Mouse (Mus musculus): ENCODE results near the gene 4930449I24Rik. TPM values are rescaled to one million over a fixed set of nuclear protein-coding genes. Genes with fewer than 3 reads are reported as not detected.
"Not testable (repeated sequence)": the region's sequence is repeated elsewhere in the genome, so short reads cannot be mapped to it uniquely, and the experiment has no call there.

The 4930449I24Rik gene
- not detected in 2 replicates for polyA plus RNA-seq (2016; fragmentation: Nextera tagmentation; extraction: Ambion mirVana)

- not testable (repeated sequence) for H3K27ac ChIP-seq (ENCODE audit: poor library complexity, severe bottlenecking); H3K9ac ChIP-seq; ATAC-seq (ENCODE audit: insufficient number of reproducible peaks, low FRiP score); H3K9me3 ChIP-seq (replicated peaks); H3K36me3 ChIP-seq; H3K4me2 ChIP-seq; H3K27me3 ChIP-seq (replicated peaks); H3K4me1 ChIP-seq (replicated peaks); H3K4me3 ChIP-seq
- WGBS, result no CpG with 5 or more reads among the region's 5 CpGs
These were observed at the start of gene 4930449I24Rik for GRCm38 (mm10) chr5:146502099-146502498. Gene 4930449I24Rik, plus strand, starts transcription at chr5:146502399.

GRCm38 (mm10) chr5:146453556-146453955 lies 48.6 kb upstream of the 4930449I24Rik start:
- Histone ChIP-seq H3K4me1 (replicated peaks) (no peaks in the 10 kb centered on the region), H3K27me3 (replicated peaks) (no peaks in the 10 kb centered on the region), H3K36me3 (no peaks in the 10 kb centered on the region), H3K4me2 (no peak overlapping the region), H3K9ac (no peak overlapping the region), H3K4me3 (no peak overlapping the region), H3K9me3 (replicated peaks) (no peaks in the 10 kb centered on the region), H3K27ac (ENCODE audit: poor library complexity, severe bottlenecking) (no peak overlapping the region)
- WGBS, result 84% methylated on average over 6 of the region's 6 CpGs
- no peak for ATAC-seq (ENCODE audit: insufficient number of reproducible peaks, low FRiP score)

GRCm38 (mm10) chr5:146461612-146462011 lies 40.6 kb upstream of the 4930449I24Rik start:
- no peaks in the 10 kb centered on the region for H3K4me1 ChIP-seq (replicated peaks)
- no peak overlapping the region for H3K27ac ChIP-seq (ENCODE audit: poor library complexity, severe bottlenecking)
- WGBS, result 76% methylated on average over 8 of the region's 8 CpGs
- no peak overlapping the region for H3K4me2 ChIP-seq
- no peak overlapping the region for H3K9ac ChIP-seq
- no peaks in the 10 kb centered on the region for H3K9me3 ChIP-seq (replicated peaks)
- ATAC-seq (ENCODE audit: insufficient number of reproducible peaks, low FRiP score), result no peak
- H3K36me3 ChIP-seq, result no peaks in the 10 kb centered on the region
- no peaks in the 10 kb centered on the region for H3K27me3 ChIP-seq (replicated peaks)
- H3K4me3 ChIP-seq, result no peak overlapping the region

- H3K9ac ChIP-seq, result no peak overlapping the region
- ATAC-seq (ENCODE audit: insufficient number of reproducible peaks, low FRiP score), result no peak
- no peak overlapping the region for H3K27ac ChIP-seq (ENCODE audit: poor library complexity, severe bottlenecking)
- no peaks in the 10 kb centered on the region for H3K27me3 ChIP-seq (replicated peaks)
- no peaks in the 10 kb centered on the region for H3K9me3 ChIP-seq (replicated peaks)
- H3K4me2 ChIP-seq, result no peak overlapping the region
- WGBS, result 89% methylated on average over 19 of the region's 19 CpGs
- no peaks in the 10 kb centered on the region for H3K4me1 ChIP-seq (replicated peaks)
- no peak overlapping the region for H3K4me3 ChIP-seq
- H3K36me3 ChIP-seq, result no peaks in the 10 kb centered on the region
These were observed 35.5 kb upstream of the 4930449I24Rik start for GRCm38 (mm10) chr5:146466663-146467062.

- Histone ChIP-seq H3K27ac (ENCODE audit: poor library complexity, severe bottlenecking) (no peak overlapping the region), H3K9me3 (replicated peaks) (no peaks in the 10 kb centered on the region), H3K4me2 (no peak overlapping the region), H3K9ac (no peak overlapping the region), H3K36me3 (no peaks in the 10 kb centered on the region), H3K27me3 (replicated peaks) (0 out of 2 replicates have a peak, but pooled peaks cover 4% of the 10 kb centered on the region), H3K4me3 (no peak overlapping the region), H3K4me1 (replicated peaks) (no peaks in the 10 kb centered on the region)
- no peak for ATAC-seq (ENCODE audit: insufficient number of reproducible peaks, low FRiP score)
- WGBS, result 88% methylated on average over 9 of the region's 9 CpGs
These were observed 33.9 kb upstream of the 4930449I24Rik start for GRCm38 (mm10) chr5:146468311-146468710.

GRCm38 (mm10) chr5:146470821-146471220 lies 31.4 kb upstream of the 4930449I24Rik start:
- H3K27ac ChIP-seq (ENCODE audit: poor library complexity, severe bottlenecking), result no peak overlapping the region
- WGBS, result 86% methylated on average over 9 of the region's 9 CpGs
- no peak for ATAC-seq (ENCODE audit: insufficient number of reproducible peaks, low FRiP score)
- H3K4me3 ChIP-seq, result no peak overlapping the region
- no peaks in the 10 kb centered on the region for H3K36me3 ChIP-seq
- H3K4me1 ChIP-seq (replicated peaks), result no peaks in the 10 kb centered on the region
- H3K9me3 ChIP-seq (replicated peaks), result no peaks in the 10 kb centered on the region
- H3K9ac ChIP-seq, result no peak overlapping the region
- H3K27me3 ChIP-seq (replicated peaks), result 0 out of 2 replicates have a peak, but pooled peaks cover 4% of the 10 kb centered on the region
- no peak overlapping the region for H3K4me2 ChIP-seq

- no peak for ATAC-seq (ENCODE audit: insufficient number of reproducible peaks, low FRiP score)
- no peak overlapping the region for H3K4me2 ChIP-seq
- 75% methylated on average over 5 of the region's 5 CpGs for WGBS
These were observed 30.9 kb upstream of the 4930449I24Rik start for GRCm38 (mm10) chr5:146471311-146471710.

GRCm38 (mm10) chr5:146471821-146472220 lies 30.4 kb upstream of the 4930449I24Rik start:
- Histone ChIP-seq H3K27me3 (replicated peaks) (0 out of 2 replicates have a peak, but pooled peaks cover 4% of the 10 kb centered on the region), H3K4me3 (no peak overlapping the region), H3K4me2 (no peak overlapping the region), H3K4me1 (replicated peaks) (no peaks in the 10 kb centered on the region), H3K9ac (no peak overlapping the region), H3K36me3 (no peaks in the 10 kb centered on the region), H3K9me3 (replicated peaks) (no peaks in the 10 kb centered on the region), H3K27ac (ENCODE audit: poor library complexity, severe bottlenecking) (no peak overlapping the region)
- ATAC-seq (ENCODE audit: insufficient number of reproducible peaks, low FRiP score), result no peak
- WGBS, result 82% methylated on average over 12 of the region's 12 CpGs

More at GRCm38 (mm10) chr5:146471311-146471710, 30.9 kb upstream of the 4930449I24Rik start:
- H3K27me3 ChIP-seq (replicated peaks), result 0 out of 2 replicates have a peak, but pooled peaks cover 4% of the 10 kb centered on the region
- H3K4me3 ChIP-seq, result no peak overlapping the region
- no peak overlapping the region for H3K9ac ChIP-seq
- no peaks in the 10 kb centered on the region for H3K4me1 ChIP-seq (replicated peaks)
- no peaks in the 10 kb centered on the region for H3K9me3 ChIP-seq (replicated peaks)
- no peaks in the 10 kb centered on the region for H3K36me3 ChIP-seq
- no peak overlapping the region for H3K27ac ChIP-seq (ENCODE audit: poor library complexity, severe bottlenecking)

- H3K9me3 ChIP-seq (replicated peaks); H3K4me2 ChIP-seq; H3K27ac ChIP-seq (ENCODE audit: poor library complexity, severe bottlenecking); H3K9ac ChIP-seq; H3K27me3 ChIP-seq (replicated peaks); H3K4me3 ChIP-seq; H3K36me3 ChIP-seq; ATAC-seq (ENCODE audit: insufficient number of reproducible peaks, low FRiP score); H3K4me1 ChIP-seq (replicated peaks): not testable (repeated sequence)
- 6% methylated on average over 4 of the region's 4 CpGs for WGBS
These were observed 22.6 kb upstream of the 4930449I24Rik start for GRCm38 (mm10) chr5:146479564-146479963.

GRCm38 (mm10) chr5:146481665-146482064 lies 20.5 kb upstream of the 4930449I24Rik start, which contains the start of gene Gm6408:
Gene Gm6408, plus strand, starts transcription at chr5:146481965.
- H3K4me1 ChIP-seq (replicated peaks), result not testable (repeated sequence)
- 66% methylated on average over 3 of the region's 3 CpGs for WGBS

GRCm38 (mm10) chr5:146488959-146489358 lies 13.2 kb upstream of the 4930449I24Rik start:
- H3K9me3 ChIP-seq (replicated peaks); H3K9ac ChIP-seq; H3K36me3 ChIP-seq; H3K4me3 ChIP-seq; H3K4me1 ChIP-seq (replicated peaks); H3K4me2 ChIP-seq; H3K27me3 ChIP-seq (replicated peaks); ATAC-seq (ENCODE audit: insufficient number of reproducible peaks, low FRiP score); H3K27ac ChIP-seq (ENCODE audit: poor library complexity, severe bottlenecking): not testable (repeated sequence)
- WGBS, result 5% methylated on average over 3 of the region's 4 CpGs

More at GRCm38 (mm10) chr5:146481665-146482064, 20.5 kb upstream of the 4930449I24Rik start, which contains the start of gene Gm6408:
- H3K9ac ChIP-seq; H3K9me3 ChIP-seq (replicated peaks); H3K27me3 ChIP-seq (replicated peaks); H3K4me2 ChIP-seq; H3K4me3 ChIP-seq; H3K36me3 ChIP-seq; ATAC-seq (ENCODE audit: insufficient number of reproducible peaks, low FRiP score); H3K27ac ChIP-seq (ENCODE audit: poor library complexity, severe bottlenecking): not testable (repeated sequence)

- H3K9ac ChIP-seq; H3K27me3 ChIP-seq (replicated peaks); H3K4me2 ChIP-seq; H3K4me1 ChIP-seq (replicated peaks); H3K4me3 ChIP-seq; H3K36me3 ChIP-seq; ATAC-seq (ENCODE audit: insufficient number of reproducible peaks, low FRiP score); H3K27ac ChIP-seq (ENCODE audit: poor library complexity, severe bottlenecking); H3K9me3 ChIP-seq (replicated peaks): not testable (repeated sequence)
- whole genome bisulfite sequencing, result no CpG with 5 or more reads among the region's 5 CpGs
These were observed 11.1 kb upstream of the 4930449I24Rik start, which contains the start of gene Gm6370 for GRCm38 (mm10) chr5:146491063-146491462. Gene Gm6370, plus strand, starts transcription at chr5:146491363.
